Mouse (Mus musculus) hindbrain, embryonic 13.5 days (tissue): ENCODE data around the gene Cenpa. TPM values are rescaled to one million over a fixed set of nuclear protein-coding genes. Genes with fewer than 3 reads are reported as not detected.
A peak's percentile ranks its signal among the peaks of the same experiment; 100 is the strongest.

Experiments
- ATAC-seq: fragments of 200-750 bp; cut with Nextera tagmentation; 2 replicates; pipeline ENCODE4 v1.8.0; 2017; ENCODE audit warnings: moderate TSS enrichment; ENCODE audit not compliant: low FRiP score
- H3K27ac ChIP-seq: fragments of 300-500 bp; sonication (generic); 2 replicates; pipeline ENCODE4 v1.5.1; 2015; ENCODE audit warnings: inconsistent platforms, mild to moderate bottlenecking, moderate library complexity
- H3K27me3 ChIP-seq: fragments of 300-500 bp; sonication (generic); 2 replicates; pipeline ENCODE4 v1.6.1; 2015; ENCODE audit warnings: mild to moderate bottlenecking, inconsistent platforms
- H3K36me3 ChIP-seq: fragments of 300-500 bp; sonication (generic); 2 replicates; pipeline ENCODE4 v1.6.1; 2015; ENCODE audit warnings: mild to moderate bottlenecking, inconsistent platforms
- H3K4me1 ChIP-seq: fragments of 300-500 bp; sonication (generic); replicated peaks from 2 replicates; pipeline ENCODE4 v1.6.1; 2015; ENCODE audit warnings: inconsistent platforms
- H3K4me2 ChIP-seq: fragments of 300-500 bp; sonication (generic); 2 replicates; pipeline ENCODE4 v1.6.1; 2015; ENCODE audit warnings: inconsistent platforms, mild to moderate bottlenecking, moderate library complexity
- H3K4me3 ChIP-seq: fragments of 300-500 bp; sonication (generic); 2 replicates; pipeline ENCODE4 v1.5.1; 2015; ENCODE audit warnings: mild to moderate bottlenecking, inconsistent platforms
- H3K9ac ChIP-seq: fragments of 300-500 bp; sonication (generic); 2 replicates; pipeline ENCODE4 v1.6.1; 2015; ENCODE audit warnings: mild to moderate bottlenecking, inconsistent platforms
- H3K9me3 ChIP-seq: fragments of 300-500 bp; sonication (generic); 2 replicates; pipeline ENCODE4 v1.6.1; 2016; ENCODE audit warnings: inconsistent platforms
- WGBS: fragments of 180-500 bp; shearing (Covaris S2); methylation state at CpG from one replicate; pipeline ENCODE4 v1.1.7; 2015; 5-methylcytosine and 5-hydroxymethylcytosine counted together
- polyA plus RNA-seq: library from polyadenylated mRNA; unstranded; fragments of >200 nt; fragmentation: Nextera tagmentation; extraction: Ambion mirVana; gene quantifications from 2 replicates; pipeline ENCODE4 v1.2.1, GENCODE M21; 2015

Cenpa gene
- polyA plus RNA-seq, 1 experiment from 2014 or later: 61.6 TPM

GRCm38 (mm10) chr5:30624908-30625307 lies 41.7 kb upstream of the Cenpa start:
- 46% methylated on average over 4 of the region's 4 CpGs for WGBS
- Histone ChIP-seq H3K36me3 (no peaks in the 10 kb centered on the region), H3K4me1 (peaks cover 14% of the 10 kb centered on the region), H3K27ac (no peak overlapping the region), H3K4me2 (no peak overlapping the region), H3K27me3 (peaks cover 58% of the 10 kb centered on the region), H3K9ac (no peak overlapping the region), H3K9me3 (no peaks in the 10 kb centered on the region), H3K4me3 (no peak overlapping the region)
- no peak for ATAC-seq

- no peak for ATAC-seq
- no peak overlapping the region for H3K27ac ChIP-seq
- peaks cover 58% of the 10 kb centered on the region for H3K27me3 ChIP-seq
- no peak overlapping the region for H3K4me3 ChIP-seq
- no peak overlapping the region for H3K9ac ChIP-seq
- WGBS: 84% methylated on average over 3 of the region's 3 CpGs
- H3K9me3 ChIP-seq: no peaks in the 10 kb centered on the region
- H3K4me2 ChIP-seq: no peak overlapping the region
- peaks cover 14% of the 10 kb centered on the region for H3K4me1 ChIP-seq
- no peaks in the 10 kb centered on the region for H3K36me3 ChIP-seq
These were observed 41.2 kb upstream of the Cenpa start for GRCm38 (mm10) chr5:30625379-30625778.

DNA sequence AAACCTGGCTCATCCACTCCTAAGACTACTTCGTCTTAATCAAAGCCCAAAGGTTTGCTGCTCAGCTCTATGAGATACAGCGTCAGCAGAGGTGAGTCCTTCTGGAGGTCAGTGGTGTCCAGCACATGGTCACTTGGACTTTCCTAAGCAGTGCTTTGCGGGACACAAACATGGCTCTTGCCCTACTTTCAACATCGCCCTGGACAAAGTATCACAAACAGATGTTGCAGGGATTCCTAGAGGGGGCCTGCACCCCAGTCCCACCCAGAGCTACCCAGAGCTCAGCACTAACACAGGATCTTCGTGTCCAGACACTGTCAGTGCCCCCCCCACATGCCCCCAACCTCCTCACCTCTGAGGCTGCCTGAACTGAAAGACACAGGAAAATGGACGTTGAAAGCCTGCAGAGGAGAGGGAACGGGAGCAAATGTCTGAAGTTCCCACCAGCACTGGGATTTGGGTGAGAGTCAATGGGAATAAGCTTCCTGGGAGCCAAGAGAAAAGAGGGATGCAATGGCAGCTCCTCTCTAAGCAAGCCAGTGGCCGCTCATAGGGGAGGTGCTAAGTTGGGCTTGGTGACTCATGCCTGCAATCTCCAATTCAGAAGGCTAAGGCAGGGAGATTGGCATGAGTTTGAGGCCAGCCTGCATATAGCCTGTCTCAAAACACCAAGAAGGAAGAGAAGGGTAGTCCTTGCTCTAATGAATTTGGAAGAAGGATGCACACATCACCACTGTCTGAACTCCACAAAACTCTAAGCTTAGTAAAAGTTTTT lies 40.1 kb upstream of the Cenpa start:
- ATAC-seq: no peak
- WGBS: 82% methylated on average over 8 of the region's 8 CpGs
- H3K27me3 ChIP-seq: peaks cover 51% of the 10 kb centered on the region

DNA sequence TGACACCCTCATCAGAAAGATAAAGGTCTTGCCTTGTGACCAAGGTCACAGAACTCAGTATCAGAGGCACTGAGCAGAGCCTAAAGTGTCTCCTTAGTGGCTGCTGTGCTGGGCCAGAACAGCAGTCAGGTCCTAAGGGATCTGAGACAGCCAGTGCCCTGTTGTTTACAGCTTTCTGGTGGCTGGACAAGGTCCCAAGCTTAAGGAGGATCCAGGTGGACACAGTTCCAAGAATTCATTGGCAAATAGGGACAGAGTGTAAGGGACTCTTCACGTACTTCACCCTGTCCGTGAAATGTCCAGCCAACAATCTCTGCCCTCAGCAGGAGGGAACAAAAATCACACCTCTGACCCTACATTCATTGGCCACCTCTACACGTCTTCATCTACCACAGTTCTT lies 38.1 kb upstream of the Cenpa start:
- whole genome bisulfite sequencing: 76% methylated on average over 3 of the region's 3 CpGs
- Histone ChIP-seq H3K9ac (no peak overlapping the region), H3K4me2 (no peak overlapping the region), H3K27me3 (peaks cover 31% of the 10 kb centered on the region), H3K36me3 (no peaks in the 10 kb centered on the region), H3K27ac (no peak overlapping the region), H3K4me1 (no peaks in the 10 kb centered on the region), H3K9me3 (no peaks in the 10 kb centered on the region), H3K4me3 (no peak overlapping the region)
- no peak for ATAC-seq

More for the DNA sequence above, 40.1 kb upstream of the Cenpa start:
- Histone ChIP-seq H3K4me1 (peaks cover 14% of the 10 kb centered on the region), H3K9me3 (no peaks in the 10 kb centered on the region), H3K4me2 (no peak overlapping the region), H3K36me3 (no peaks in the 10 kb centered on the region), H3K4me3 (no peak overlapping the region), H3K27ac (no peak overlapping the region), H3K9ac (no peak overlapping the region)

DNA sequence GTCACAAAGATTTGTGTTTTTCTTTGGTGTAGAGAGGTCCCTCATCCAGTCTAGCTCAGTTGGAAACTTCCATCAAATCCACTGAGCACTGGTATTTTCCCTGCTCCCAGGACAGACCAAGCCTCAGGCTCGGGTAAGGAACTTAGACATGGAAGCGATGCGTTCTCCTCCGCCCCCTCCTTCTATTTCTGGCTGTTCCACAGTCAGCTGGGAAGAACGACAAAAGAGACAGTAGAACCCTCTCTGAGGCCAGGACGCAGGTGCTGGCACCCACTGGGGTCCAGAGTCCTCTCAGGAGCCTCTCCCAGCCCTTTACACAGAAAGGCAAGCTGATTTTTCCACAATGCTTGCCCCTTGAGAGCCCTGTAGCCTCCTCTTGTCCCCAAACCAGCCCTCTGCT lies 36.2 kb upstream of the Cenpa start:
- WGBS: 79% methylated on average over 6 of the region's 6 CpGs
- Histone ChIP-seq H3K9ac (no peak overlapping the region), H3K36me3 (no peaks in the 10 kb centered on the region), H3K27ac (no peak overlapping the region), H3K4me3 (no peak overlapping the region), H3K27me3 (0 out of 2 replicates have a peak, but pooled peaks cover 14% of the 10 kb centered on the region), H3K4me1 (no peaks in the 10 kb centered on the region), H3K4me2 (no peak overlapping the region), H3K9me3 (no peaks in the 10 kb centered on the region)
- ATAC-seq: no peak

- 81% methylated on average over 1 of the region's 1 CpGs for WGBS
These were observed 34.4 kb upstream of the Cenpa start for GRCm38 (mm10) chr5:30632134-30632533.

GRCm38 (mm10) chr5:30636994-30637393 lies 29.6 kb upstream of the Cenpa start:
- no peaks in the 10 kb centered on the region for H3K27me3 ChIP-seq
- no peak overlapping the region for H3K4me2 ChIP-seq
- H3K4me1 ChIP-seq: no peaks in the 10 kb centered on the region
- no peak overlapping the region for H3K9ac ChIP-seq
- H3K27ac ChIP-seq: no peak overlapping the region
- WGBS: 50% methylated on average over 7 of the region's 7 CpGs
- no peaks in the 10 kb centered on the region for H3K36me3 ChIP-seq
- ATAC-seq: no peak
- no peaks in the 10 kb centered on the region for H3K9me3 ChIP-seq
- no peak overlapping the region for H3K4me3 ChIP-seq

More at GRCm38 (mm10) chr5:30632134-30632533, 34.4 kb upstream of the Cenpa start:
- Histone ChIP-seq H3K27ac (no peak overlapping the region), H3K9me3 (no peaks in the 10 kb centered on the region), H3K4me3 (no peak overlapping the region), H3K36me3 (no peaks in the 10 kb centered on the region), H3K27me3 (0 out of 2 replicates have a peak, but pooled peaks cover 14% of the 10 kb centered on the region), H3K4me1 (no peaks in the 10 kb centered on the region), H3K4me2 (no peak overlapping the region), H3K9ac (no peak overlapping the region)
- no peak for ATAC-seq

DNA sequence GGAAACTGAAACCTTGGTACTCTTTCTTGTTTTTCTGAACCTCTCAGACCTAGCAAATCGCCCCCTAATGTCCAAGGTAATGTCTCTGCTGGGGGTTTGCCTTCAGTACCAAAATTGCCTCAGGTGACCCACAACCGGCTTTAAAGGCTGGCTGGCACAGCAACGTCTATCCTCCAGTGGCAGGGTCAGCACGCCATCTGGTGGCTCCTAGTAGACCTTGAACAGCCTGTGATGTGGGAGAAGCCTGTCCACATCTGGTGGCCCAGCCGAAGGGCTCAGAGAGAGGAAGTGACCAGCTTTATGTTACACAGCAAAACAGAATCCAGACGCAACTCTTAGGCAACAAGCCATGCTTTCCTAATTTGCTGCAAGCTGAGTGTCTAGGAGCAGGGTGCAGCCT lies 28.5 kb upstream of the Cenpa start:
- no peaks in the 10 kb centered on the region for H3K9me3 ChIP-seq
- WGBS: 8% methylated on average over 6 of the region's 6 CpGs
- no peaks in the 10 kb centered on the region for H3K4me1 ChIP-seq
- no peak overlapping the region for H3K9ac ChIP-seq
- ATAC-seq: peak; percentile 54; the same call in 1 of the 2 replicates
- no peak overlapping the region for H3K4me2 ChIP-seq
- H3K27ac ChIP-seq: no peak overlapping the region
- H3K4me3 ChIP-seq: no peak overlapping the region
- no peaks in the 10 kb centered on the region for H3K36me3 ChIP-seq
- H3K27me3 ChIP-seq: no peaks in the 10 kb centered on the region

DNA sequence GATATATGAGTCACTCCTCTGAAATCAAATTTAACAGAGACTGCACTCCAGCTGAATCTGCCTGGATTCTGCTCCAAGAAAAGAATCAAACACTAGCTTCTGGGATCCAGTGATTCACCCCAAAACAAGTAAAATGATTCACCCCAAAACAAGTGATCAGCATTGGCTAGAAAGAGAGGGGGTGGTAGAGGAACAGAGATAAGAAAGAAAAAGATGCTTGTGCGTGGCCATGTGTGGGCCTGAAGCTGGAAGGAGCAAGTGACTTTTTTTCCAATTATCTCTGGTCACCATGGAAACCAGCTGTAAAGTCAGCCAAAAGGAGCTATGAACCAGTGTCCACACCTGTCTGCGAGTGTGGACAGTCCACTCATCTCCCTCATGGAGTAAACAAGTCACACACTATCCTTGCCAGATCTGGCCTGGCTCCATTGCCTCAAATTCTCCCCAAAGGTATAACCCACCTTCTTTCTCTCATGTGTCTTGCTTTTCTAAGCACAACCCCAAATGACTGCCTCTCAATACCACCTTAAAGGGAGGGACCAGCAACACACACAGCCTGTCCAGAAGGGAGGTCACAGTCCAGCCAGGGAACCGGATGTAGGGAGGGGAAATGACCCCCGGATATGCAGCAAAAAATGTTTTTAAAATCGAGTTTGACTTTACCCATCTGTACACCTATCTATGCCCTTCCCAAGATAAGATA lies 22.9 kb upstream of the Cenpa start:
- no peak overlapping the region for H3K9ac ChIP-seq
- 67% methylated on average over 5 of the region's 5 CpGs for WGBS
- H3K4me3 ChIP-seq: no peak overlapping the region
- no peak for ATAC-seq
- H3K9me3 ChIP-seq: no peaks in the 10 kb centered on the region
- H3K4me2 ChIP-seq: no peak overlapping the region
- H3K4me1 ChIP-seq: peaks cover 11% of the 10 kb centered on the region
- H3K27me3 ChIP-seq: no peaks in the 10 kb centered on the region
- H3K36me3 ChIP-seq: no peaks in the 10 kb centered on the region
- no peak overlapping the region for H3K27ac ChIP-seq

DNA sequence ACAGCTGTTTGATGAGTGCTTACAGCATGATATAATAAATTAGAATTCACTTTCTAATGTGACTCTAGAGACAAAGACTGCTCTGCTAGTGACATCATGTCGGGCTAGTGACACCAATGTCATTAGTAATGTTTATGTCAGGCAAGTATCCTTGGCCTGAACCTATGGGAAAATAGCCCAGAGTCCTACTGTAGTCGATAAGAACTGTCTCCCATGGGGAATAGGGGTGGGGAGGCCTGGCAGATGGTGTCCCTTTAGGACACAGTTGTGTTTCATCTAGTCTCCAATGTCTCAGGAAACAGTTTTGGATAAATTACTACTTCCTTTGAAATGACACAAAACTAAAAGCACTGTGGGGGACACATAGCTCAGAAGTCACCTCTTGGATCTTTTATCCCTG lies 20.5 kb upstream of the Cenpa start:
- ATAC-seq: no peak
- no peaks in the 10 kb centered on the region for H3K27me3 ChIP-seq
- H3K4me1 ChIP-seq: peaks cover 22% of the 10 kb centered on the region

DNA sequence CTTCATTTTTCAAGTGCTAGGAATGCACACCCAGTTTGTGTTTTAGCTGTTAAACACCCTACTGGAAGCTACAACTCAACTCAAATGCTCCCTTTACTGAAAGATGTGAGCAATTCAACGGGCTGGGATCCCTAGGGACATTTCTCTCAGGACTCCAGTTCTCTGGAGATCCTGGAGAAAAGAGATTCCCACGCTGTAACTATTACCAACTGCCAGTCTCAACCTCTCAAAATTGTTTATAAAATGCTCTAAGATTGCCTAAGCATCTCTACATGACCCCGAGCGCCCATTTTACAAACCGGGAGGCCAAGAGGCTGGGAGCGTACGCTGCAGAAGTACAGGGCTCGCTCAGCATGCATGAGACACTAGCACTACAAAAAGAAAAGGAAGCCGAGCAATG lies 19.2 kb upstream of the Cenpa start:
- H3K4me3 ChIP-seq: peak overlapping the region; percentile 88
- H3K9me3 ChIP-seq: no peaks in the 10 kb centered on the region
- H3K27me3 ChIP-seq: no peaks in the 10 kb centered on the region
- H3K4me2 ChIP-seq: peak overlapping the region; percentile 96
- H3K4me1 ChIP-seq: peaks cover 22% of the 10 kb centered on the region
- ATAC-seq: 0 out of 2 replicates have a peak, but pooled peaks have one; percentile 8
- H3K27ac ChIP-seq: peak overlapping the region; percentile 56
- H3K36me3 ChIP-seq: peaks cover 12% of the 10 kb centered on the region
- peak overlapping the region; percentile 87 for H3K9ac ChIP-seq
- 14% methylated on average over 9 of the region's 9 CpGs for WGBS

More for the DNA sequence above, 20.5 kb upstream of the Cenpa start:
- Histone ChIP-seq H3K4me3 (no peak overlapping the region), H3K9ac (no peak overlapping the region), H3K36me3 (peaks cover 1% of the 10 kb centered on the region; the same call in 1 of the 2 replicates), H3K4me2 (no peak overlapping the region), H3K27ac (no peak overlapping the region), H3K9me3 (no peaks in the 10 kb centered on the region)
- 63% methylated on average over 2 of the region's 2 CpGs for WGBS

- Histone ChIP-seq H3K4me2 (peak within 1 kb of the TSS; percentile 96), H3K9me3 (no peaks in the 10 kb centered on the region), H3K4me3 (peak within 1 kb of the TSS; percentile 88), H3K9ac (peak within 1 kb of the TSS; percentile 87), H3K27me3 (no peaks in the 10 kb centered on the region), H3K36me3 (peaks cover 12% of the 10 kb centered on the region), H3K27ac (peak within 1 kb of the TSS; percentile 56), H3K4me1 (peaks cover 22% of the 10 kb centered on the region)
- under 1% methylated on average over 38 of the region's 38 CpGs for WGBS
- ATAC-seq: peak; percentile 96
These were observed 18.6 kb upstream of the Cenpa start, which contains the start of gene Slc35f6 for GRCm38 (mm10) chr5:30647815-30648560. Gene Slc35f6 (plus strand): TSS chr5:30647933.
